Mouse (Mus musculus) small intestine, adult 2 months (tissue): Measurements from ENCODE around the gene Prpf8. TPM values are rescaled to one million over a fixed set of nuclear protein-coding genes. Genes with fewer than 3 reads are reported as not detected.
A peak's percentile ranks its signal among the peaks of the same experiment; 100 is the strongest.

ENCODE experiments used
- H3K27ac ChIP-seq: fragments of 200-500 bp; 2 replicates; pipeline ENCODE4 v1.5.1; 2012; ENCODE audit warnings: low read depth, low read length, control low read depth, inconsistent platforms; ENCODE audit not compliant: insufficient read depth
- H3K27me3 ChIP-seq: fragments of 200-500 bp; 2 replicates; pipeline ENCODE4 v1.6.1; 2012; ENCODE audit warnings: mild to moderate bottlenecking, moderate library complexity, low read length, inconsistent platforms; ENCODE audit not compliant: control insufficient read depth, insufficient read depth
- H3K36me3 ChIP-seq: fragments of 200-500 bp; 2 replicates; pipeline ENCODE4 v1.6.1; 2012; ENCODE audit warnings: mild to moderate bottlenecking, low read length, control low read depth, inconsistent platforms; ENCODE audit not compliant: control insufficient read depth, insufficient read depth
- H3K4me1 ChIP-seq: fragments of 200-500 bp; 2 replicates; pipeline ENCODE4 v1.6.1; 2012; ENCODE audit warnings: low read length, inconsistent platforms, mixed read lengths; ENCODE audit not compliant: control insufficient read depth, insufficient read depth, insufficient read length
- H3K4me3 ChIP-seq: fragments of 200-500 bp; 2 replicates; pipeline ENCODE4 v1.5.1; 2012; ENCODE audit warnings: low read depth, mild to moderate bottlenecking, control low read depth, inconsistent platforms, low read length, moderate library complexity
- CTCF ChIP-seq: fragments of 200-500 bp; IDR thresholded peaks from 2 replicates; pipeline ENCODE4 v1.5.1; 2012; ENCODE audit warnings: low read depth, mild to moderate bottlenecking, control low read depth, inconsistent platforms, low read length, moderate library complexity, mixed read lengths; ENCODE audit not compliant: insufficient replicate concordance, insufficient read length; ENCODE audit errors: extremely low read depth
- POLR2A ChIP-seq: fragments of 200-500 bp; IDR thresholded peaks from 2 replicates; pipeline ENCODE4 v1.6.1; 2012; ENCODE audit warnings: low read depth, mild to moderate bottlenecking, control low read depth, inconsistent platforms, low read length, moderate library complexity
- WGBS: fragments of 180-500 bp; shearing (Covaris S2); methylation state at CpG from one replicate; pipeline ENCODE4 v1.1.7; 2018; 5-methylcytosine and 5-hydroxymethylcytosine counted together
- polyA plus RNA-seq: library from polyadenylated mRNA; depleted of rRNA; stranded (reverse); fragments of >200 nt; gene quantifications from 2 replicates; pipeline ENCODE4 v1.2.3, GENCODE M21; 2012

The Prpf8 gene
- polyA plus RNA-seq, 1 experiment, result 44.2 TPM

- Histone ChIP-seq H3K4me1 (peaks cover 36% of the 10 kb centered on the region), H3K27me3 (no peaks in the 10 kb centered on the region), H3K36me3 (peaks cover 21% of the 10 kb centered on the region), H3K4me3 (peak overlapping the region; percentile 57), H3K27ac (peak overlapping the region; percentile 75)
- 72% methylated on average over 4 of the region's 4 CpGs for WGBS
- TF ChIP-seq POLR2A (no peak), CTCF (no peak)
Observed at GRCm38 (mm10) chr11:75469261-75469660, 17.4 kb upstream of the Prpf8 start.

- no peak for TF ChIP-seq POLR2A
- no peak for TF ChIP-seq CTCF
- H3K27me3 ChIP-seq, result no peaks in the 10 kb centered on the region
- peak overlapping the region; percentile 89 for H3K27ac ChIP-seq
- peaks cover 7% of the 10 kb centered on the region for H3K36me3 ChIP-seq
- H3K4me1 ChIP-seq, result peaks cover 28% of the 10 kb centered on the region
- no peak overlapping the region for H3K4me3 ChIP-seq
- WGBS, result 32% methylated on average over 3 of the region's 3 CpGs
Observed at GRCm38 (mm10) chr11:75470675-75471074, 15.9 kb upstream of the Prpf8 start.

GRCm38 (mm10) chr11:75472469-75473081 lies 14.0 kb upstream of the Prpf8 start:
- H3K4me1 ChIP-seq, result peaks cover 26% of the 10 kb centered on the region
- no peak for TF ChIP-seq POLR2A
- no peak for TF ChIP-seq CTCF
- no peaks in the 10 kb centered on the region for H3K27me3 ChIP-seq
- peak overlapping the region; percentile 77 for H3K27ac ChIP-seq
- H3K4me3 ChIP-seq, result peak overlapping the region; percentile 12; the same call in 1 of the 2 replicates
- 30% methylated on average over 11 of the region's 11 CpGs for WGBS
- no peaks in the 10 kb centered on the region for H3K36me3 ChIP-seq

- Histone ChIP-seq H3K27me3 (no peaks in the 10 kb centered on the region), H3K27ac (peak overlapping the region; percentile 49; the same call in 1 of the 2 replicates), H3K4me3 (no peak overlapping the region), H3K4me1 (peaks cover 23% of the 10 kb centered on the region; the same call in 1 of the 2 replicates), H3K36me3 (no peaks in the 10 kb centered on the region)
- WGBS, result 78% methylated on average over 7 of the region's 7 CpGs
- TF ChIP-seq CTCF, result no peak
- TF ChIP-seq POLR2A, result no peak
Observed at GRCm38 (mm10) chr11:75473376-75473775, 13.2 kb upstream of the Prpf8 start.

GRCm38 (mm10) chr11:75486192-75486591 lies 424 bp upstream of the Prpf8 start:
- 22% methylated on average over 3 of the region's 3 CpGs for whole genome bisulfite sequencing
- Histone ChIP-seq H3K27ac (no peak overlapping the region), H3K36me3 (peaks cover 18% of the 10 kb centered on the region), H3K4me3 (no peak overlapping the region), H3K27me3 (no peaks in the 10 kb centered on the region), H3K4me1 (peaks cover 6% of the 10 kb centered on the region; the same call in 1 of the 2 replicates)
- no peak for TF ChIP-seq CTCF
- TF ChIP-seq POLR2A, result no peak

- no peak for TF ChIP-seq POLR2A
- TF ChIP-seq CTCF, result no peak
- peak overlapping the region; percentile 53 for H3K4me3 ChIP-seq
- no peaks in the 10 kb centered on the region for H3K27me3 ChIP-seq
- H3K27ac ChIP-seq, result no peak overlapping the region
- peaks cover 6% of the 10 kb centered on the region; the same call in 1 of the 2 replicates for H3K4me1 ChIP-seq
- WGBS, result 19% methylated on average over 6 of the region's 6 CpGs
- peaks cover 31% of the 10 kb centered on the region for H3K36me3 ChIP-seq
Observed at GRCm38 (mm10) chr11:75487496-75487895, 880 bp downstream of the Prpf8 start.

GRCm38 (mm10) chr11:75494296-75495049 lies 7.9 kb downstream of the Prpf8 start:
- H3K36me3 ChIP-seq, result peaks cover 90% of the 10 kb centered on the region
- no peak overlapping the region for H3K27ac ChIP-seq
- 84% methylated on average over 10 of the region's 10 CpGs for WGBS
- H3K4me3 ChIP-seq, result no peak overlapping the region
- no peaks in the 10 kb centered on the region for H3K4me1 ChIP-seq
- no peaks in the 10 kb centered on the region for H3K27me3 ChIP-seq
- no peak for TF ChIP-seq POLR2A
- no peak for TF ChIP-seq CTCF
